Mouse (Mus musculus) embryonic fibroblast, embryonic 13.5 days (primary cell): Measurements from ENCODE around the gene Hectd4.

Experiments
- CTCF ChIP-seq: IDR thresholded peaks from 2 replicates; pipeline ENCODE4 v1.5.1; 2011; ENCODE audit warnings: mild to moderate bottlenecking, control low read depth, low read length, moderate library complexity, borderline replicate concordance; ENCODE audit not compliant: insufficient read depth
- POLR2A ChIP-seq: IDR thresholded peaks from 2 replicates; pipeline ENCODE4 v1.6.1; 2011; ENCODE audit warnings: low read depth, mild to moderate bottlenecking, control low read depth, low read length, moderate library complexity

DNA sequence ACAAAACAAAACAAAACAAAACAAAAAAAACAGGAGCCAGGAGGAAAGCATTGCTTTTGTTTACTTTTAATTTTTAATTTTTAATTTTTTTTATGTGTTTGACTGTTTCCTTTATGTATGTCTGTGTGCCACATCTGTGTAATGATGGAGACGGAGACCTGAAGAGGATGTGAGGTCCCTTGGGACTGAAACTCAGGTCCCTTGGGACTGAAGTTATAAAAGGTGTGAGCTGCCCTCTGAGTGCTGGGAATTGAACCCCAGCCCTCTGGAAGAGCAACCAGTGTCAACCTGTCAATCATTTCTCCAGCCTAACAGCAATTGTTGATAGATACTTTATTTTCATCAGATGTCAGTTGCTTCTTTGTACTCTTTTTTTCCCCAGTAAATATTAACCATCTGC lies 829 bp upstream of the Hectd4 start:
- TF ChIP-seq POLR2A (no peak), CTCF (no peak)
